Mouse (Mus musculus) embryonic fibroblast, embryonic 13.5 days (primary cell): ENCODE data around the gene Epyc.

ENCODE experiments used
- CTCF ChIP-seq: IDR thresholded peaks from 2 replicates; pipeline ENCODE4 v1.5.1; 2011; ENCODE audit warnings: mild to moderate bottlenecking, control low read depth, low read length, moderate library complexity, borderline replicate concordance; ENCODE audit not compliant: insufficient read depth
- POLR2A ChIP-seq: IDR thresholded peaks from 2 replicates; pipeline ENCODE4 v1.6.1; 2011; ENCODE audit warnings: low read depth, mild to moderate bottlenecking, control low read depth, low read length, moderate library complexity

DNA sequence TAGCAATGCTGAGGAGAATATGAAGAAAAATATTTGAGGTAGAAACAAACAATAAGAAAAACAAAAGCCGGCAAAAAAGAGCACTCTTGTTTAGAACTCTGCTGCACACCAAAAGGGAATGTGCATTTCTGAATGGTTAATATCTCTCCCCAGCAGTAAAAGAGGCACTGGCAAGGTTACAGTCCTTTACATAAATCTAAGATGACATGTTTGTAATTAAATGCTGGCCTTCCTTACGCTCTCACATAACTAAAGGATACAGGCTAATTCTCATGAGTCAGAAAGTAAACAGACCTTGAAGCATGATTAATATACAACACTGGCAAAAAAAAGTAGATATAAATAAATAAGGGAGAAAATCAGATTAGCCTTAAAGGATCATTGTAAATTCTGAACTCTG is 6.5 kb downstream of the Epyc start:
- TF ChIP-seq CTCF = no peak
- no peak for TF ChIP-seq POLR2A
